Mouse (Mus musculus): ENCODE results near the gene Clstn2.

DNA sequence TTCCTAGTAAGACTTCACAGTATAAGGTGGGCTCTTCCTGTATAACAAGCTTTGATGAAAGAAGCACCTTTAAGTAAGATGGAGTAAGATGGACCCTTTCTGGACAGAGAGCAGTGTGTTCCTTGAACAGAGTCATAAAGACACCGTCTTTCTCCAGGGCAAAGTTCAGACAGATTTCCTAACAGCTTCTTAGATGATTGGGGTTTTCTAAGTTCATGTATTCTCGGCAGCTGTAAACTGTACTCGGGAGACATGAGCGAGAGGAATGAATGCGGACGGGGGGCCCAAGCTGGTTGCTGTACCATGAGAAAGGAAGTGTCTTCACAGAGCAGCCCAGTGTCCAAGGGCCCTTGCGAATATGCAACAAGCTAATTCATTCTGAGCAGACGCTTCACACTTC, 75.5 kb downstream of the Clstn2 start:
- TF ChIP-seq CHD1 (IDR thresholded peaks at IDR 0.05; ENCODE audit: low read depth, low read length) (no peak), CTCF (conservative IDR thresholded peaks at IDR 0.05 in 1 of 2, IDR thresholded peaks at IDR 0.05 in 1 of 2; ENCODE audit: low read depth in 2 of 2, low read length in 2 of 2) (no peak), RAD21 (IDR thresholded peaks at IDR 0.05; ENCODE audit: low read depth, low read length) (no peak), POLR2A (IDR thresholded peaks at IDR 0.05; ENCODE audit: low read depth, low read length) (no peak), E2F4 (IDR thresholded peaks at IDR 0.05; ENCODE audit: insufficient replicate concordance, low read depth, low read length) (no peak), MAZ (IDR thresholded peaks at IDR 0.05; ENCODE audit: low read depth, low read length) (no peak)

Data from CH12.LX (cell line).